Mouse (Mus musculus): ENCODE measurements around the gene Gm28305.

- no peak for TF ChIP-seq GATA1 (IDR thresholded peaks at IDR 0.05; ENCODE audit: borderline replicate concordance, low read length)
- TF ChIP-seq FLI1 (IDR thresholded peaks at IDR 0.05; ENCODE audit: low read length) = no peak
Measured at GRCm38 (mm10) chr9:104043676-104044075, 3.2 kb downstream of the Gm28305 start.
